Mouse (Mus musculus) embryonic fibroblast, embryonic 13.5 days (primary cell): ENCODE results near the gene Tmem189. TPM values are rescaled to one million over a fixed set of nuclear protein-coding genes. Genes with fewer than 3 reads are reported as not detected.
"Not testable (repeated sequence)": the region's sequence is repeated elsewhere in the genome, so short reads cannot be mapped to it uniquely, and the experiment has no call there.

Source experiments
- H3K27ac ChIP-seq: 2 replicates; pipeline ENCODE4 v1.5.1; 2012; ENCODE audit warnings: low read length, control low read depth, inconsistent platforms; ENCODE audit not compliant: insufficient read depth
- H3K4me1 ChIP-seq: 2 replicates; pipeline ENCODE4 v1.6.1; 2011; ENCODE audit warnings: low read length; ENCODE audit not compliant: control insufficient read depth, insufficient read depth
- H3K4me3 ChIP-seq: 2 replicates; pipeline ENCODE4 v1.5.1; 2011; ENCODE audit warnings: mild to moderate bottlenecking, control low read depth, low read length; ENCODE audit not compliant: insufficient read depth
- CTCF ChIP-seq: IDR thresholded peaks from 2 replicates; pipeline ENCODE4 v1.5.1; 2011; ENCODE audit warnings: mild to moderate bottlenecking, control low read depth, low read length, moderate library complexity, borderline replicate concordance; ENCODE audit not compliant: insufficient read depth
- POLR2A ChIP-seq: IDR thresholded peaks from 2 replicates; pipeline ENCODE4 v1.6.1; 2011; ENCODE audit warnings: low read depth, mild to moderate bottlenecking, control low read depth, low read length, moderate library complexity
- polyA plus RNA-seq: library from polyadenylated mRNA; stranded (reverse); fragments of >200 nt; gene quantifications from 2 replicates; pipeline ENCODE4 v1.2.4, GENCODE M21; 2011; ENCODE audit warnings: low read depth; ENCODE audit not compliant: missing spikeins, insufficient read length

The Tmem189 gene
- polyA plus RNA-seq, 1 experiment: 31.3 TPM

- Histone ChIP-seq H3K4me3 (no peak overlapping the region), H3K27ac (no peak overlapping the region), H3K4me1 (no peaks in the 10 kb centered on the region; the same call in 1 of the 2 replicates)
- TF ChIP-seq CTCF (no peak), POLR2A (no peak)
Measured at GRCm38 (mm10) chr2:167617034-167617433, 72.6 kb downstream of the Tmem189 start.

GRCm38 (mm10) chr2:167613335-167613734 is 76.3 kb downstream of the Tmem189 start:
- H3K27ac ChIP-seq, H3K4me3 ChIP-seq, H3K4me1 ChIP-seq: not testable (repeated sequence)

GRCm38 (mm10) chr2:167612122-167612521 is 77.5 kb downstream of the Tmem189 start:
- Histone ChIP-seq H3K4me3 (no peak overlapping the region), H3K4me1 (peaks cover 3% of the 10 kb centered on the region; the same call in 1 of the 2 replicates), H3K27ac (no peak overlapping the region)
- TF ChIP-seq POLR2A (no peak), CTCF (no peak)

- no peak overlapping the region for H3K27ac ChIP-seq
- TF ChIP-seq CTCF (no peak; the same call in 1 of the 2 replicates), POLR2A (no peak)
- no peak overlapping the region for H3K4me3 ChIP-seq
- peaks cover 5% of the 10 kb centered on the region; the same call in 1 of the 2 replicates for H3K4me1 ChIP-seq
Measured at GRCm38 (mm10) chr2:167611287-167611686, 78.3 kb downstream of the Tmem189 start.

GRCm38 (mm10) chr2:167606745-167607123 is 82.9 kb downstream of the Tmem189 start:
- H3K4me1 ChIP-seq: peaks cover 5% of the 10 kb centered on the region; the same call in 1 of the 2 replicates
- no peak for TF ChIP-seq CTCF
- no peak for TF ChIP-seq POLR2A
- H3K4me3 ChIP-seq: no peak overlapping the region
- no peak overlapping the region; the same call in 1 of the 2 replicates for H3K27ac ChIP-seq

- Histone ChIP-seq H3K27ac (no peak overlapping the region; the same call in 1 of the 2 replicates), H3K4me1 (peaks cover 5% of the 10 kb centered on the region; the same call in 1 of the 2 replicates), H3K4me3 (no peak overlapping the region)
- TF ChIP-seq CTCF (no peak), POLR2A (no peak)
Measured at GRCm38 (mm10) chr2:167605817-167606744, 83.5 kb downstream of the Tmem189 start.

- no peak overlapping the region for H3K27ac ChIP-seq
- H3K4me1 ChIP-seq: peaks cover 5% of the 10 kb centered on the region; the same call in 1 of the 2 replicates
- TF ChIP-seq POLR2A (no peak), CTCF (peak; percentile 95)
- no peak overlapping the region for H3K4me3 ChIP-seq
Measured at GRCm38 (mm10) chr2:167605178-167605794, 84.3 kb downstream of the Tmem189 start.

- no peak overlapping the region for H3K27ac ChIP-seq
- H3K4me1 ChIP-seq: peaks cover 5% of the 10 kb centered on the region; the same call in 1 of the 2 replicates
- TF ChIP-seq CTCF (peak; percentile 69), POLR2A (no peak)
- H3K4me3 ChIP-seq: no peak overlapping the region
Measured at GRCm38 (mm10) chr2:167602978-167603377, 86.6 kb downstream of the Tmem189 start.

GRCm38 (mm10) chr2:167602364-167602763 is 87.3 kb downstream of the Tmem189 start:
- TF ChIP-seq CTCF (no peak), POLR2A (no peak)
- no peak overlapping the region for H3K27ac ChIP-seq
- H3K4me1 ChIP-seq: peaks cover 4% of the 10 kb centered on the region; the same call in 1 of the 2 replicates
- H3K4me3 ChIP-seq: no peak overlapping the region

GRCm38 (mm10) chr2:167600481-167600995 is 89.1 kb downstream of the Tmem189 start:
- H3K4me1 ChIP-seq: peaks cover 11% of the 10 kb centered on the region
- TF ChIP-seq CTCF (no peak), POLR2A (no peak)
- H3K27ac ChIP-seq: no peak overlapping the region
- no peak overlapping the region for H3K4me3 ChIP-seq

- Histone ChIP-seq H3K4me1 (peaks cover 14% of the 10 kb centered on the region), H3K27ac (no peak overlapping the region), H3K4me3 (no peak overlapping the region)
- TF ChIP-seq POLR2A (no peak), CTCF (no peak)
Measured at GRCm38 (mm10) chr2:167599917-167600316, 89.7 kb downstream of the Tmem189 start.
